Mouse (Mus musculus) bone marrow macrophage, adult 2 months (primary cell): Measurements from ENCODE around the gene Mus81.
"Not testable (repeated sequence)": the region's sequence is repeated elsewhere in the genome, so short reads cannot be mapped to it uniquely, and the experiment has no call there.

Source experiments
- CTCF ChIP-seq: IDR thresholded peaks from 2 replicates; pipeline ENCODE4 v1.5.1; 2012; ENCODE audit warnings: low read depth, mild to moderate bottlenecking, low read length, moderate library complexity
- POLR2A ChIP-seq: IDR thresholded peaks from 2 replicates; pipeline ENCODE4 v1.6.1; 2012; ENCODE audit warnings: mild to moderate bottlenecking, low read depth, low read length, borderline replicate concordance

DNA sequence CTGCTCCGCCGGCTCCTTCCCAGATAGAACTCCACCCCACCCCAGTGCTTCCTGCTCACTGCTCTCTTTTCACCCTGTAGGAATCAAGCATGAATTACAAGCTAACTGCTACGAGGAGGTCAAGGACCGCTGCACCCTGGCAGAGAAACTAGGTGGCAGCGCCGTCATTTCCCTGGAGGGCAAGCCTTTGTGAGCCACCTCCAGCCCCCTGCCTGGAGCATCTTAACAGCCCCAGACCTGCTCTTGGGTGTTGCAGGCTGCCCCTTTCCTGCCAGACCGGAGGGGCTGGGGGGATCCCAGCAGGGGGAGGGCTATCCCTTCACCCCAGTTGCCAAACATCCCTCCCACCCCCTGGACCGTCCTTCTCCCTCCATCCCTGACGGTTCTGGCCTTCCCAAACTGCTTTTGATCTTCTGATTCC lies 5.1 kb upstream of the Mus81 start:
- TF ChIP-seq POLR2A, CTCF: not testable (repeated sequence)
